Mouse (Mus musculus): ENCODE results near the gene Efna4.

The Efna4 gene

GRCm38 (mm10) chr3:89364631-89365030, 26.8 kb upstream of the Efna4 start:
- no peak for DNase-seq (ENCODE audit: extremely low read depth, insufficient read length, low spot score)

GRCm38 (mm10) chr3:89361675-89362074, 23.8 kb upstream of the Efna4 start, which contains the start of gene Dcst2:
Dcst2 (plus strand) TSS chr3:89361975.
- no peak for DNase-seq (ENCODE audit: extremely low read depth, insufficient read length, low spot score)

- no peak for DNase-seq (ENCODE audit: extremely low read depth, insufficient read length, low spot score)
Measured at GRCm38 (mm10) chr3:89360237-89360636, 22.4 kb upstream of the Efna4 start.

GRCm38 (mm10) chr3:89359630-89360029, 21.8 kb upstream of the Efna4 start:
- DNase-seq (ENCODE audit: extremely low read depth, insufficient read length, low spot score): peak; percentile 67

GRCm38 (mm10) chr3:89356029-89356428, 18.2 kb upstream of the Efna4 start:
- no peak for DNase-seq (ENCODE audit: extremely low read depth, insufficient read length, low spot score)

GRCm38 (mm10) chr3:89355512-89355902, 17.7 kb upstream of the Efna4 start:
- DNase-seq (ENCODE audit: extremely low read depth, insufficient read length, low spot score): no peak

- peak; percentile 68 for DNase-seq (ENCODE audit: extremely low read depth, insufficient read length, low spot score)
Measured at GRCm38 (mm10) chr3:89354816-89355511, 17.1 kb upstream of the Efna4 start.

GRCm38 (mm10) chr3:89351271-89351670, 13.4 kb upstream of the Efna4 start:
- no peak for DNase-seq (ENCODE audit: extremely low read depth, insufficient read length, low spot score)

GRCm38 (mm10) chr3:89349869-89350501, 12.2 kb upstream of the Efna4 start, which contains the start of gene Adam15:
Adam15 (minus strand) TSS chr3:89349996.
- peak; percentile 92 for DNase-seq (ENCODE audit: extremely low read depth, insufficient read length, low spot score)

- DNase-seq (ENCODE audit: extremely low read depth, insufficient read length, low spot score): peak; percentile 76
Measured at GRCm38 (mm10) chr3:89348911-89349868, 11.4 kb upstream of the Efna4 start.

- DNase-seq (ENCODE audit: extremely low read depth, insufficient read length, low spot score): no peak
Measured at GRCm38 (mm10) chr3:89347916-89348315, 10.1 kb upstream of the Efna4 start.

GRCm38 (mm10) chr3:89346815-89347540, 9.2 kb upstream of the Efna4 start:
- no peak for DNase-seq (ENCODE audit: extremely low read depth, insufficient read length, low spot score)

GRCm38 (mm10) chr3:89343279-89343678, 5.5 kb upstream of the Efna4 start:
- DNase-seq (ENCODE audit: extremely low read depth, insufficient read length, low spot score): no peak

- DNase-seq (ENCODE audit: extremely low read depth, insufficient read length, low spot score): no peak
Measured at GRCm38 (mm10) chr3:89341794-89342193, 4.0 kb upstream of the Efna4 start.

GRCm38 (mm10) chr3:89340465-89340864, 2.6 kb upstream of the Efna4 start:
- DNase-seq (ENCODE audit: extremely low read depth, insufficient read length, low spot score): peak; percentile 51

GRCm38 (mm10) chr3:89339416-89339815, 1.6 kb upstream of the Efna4 start:
- peak; percentile 74 for DNase-seq (ENCODE audit: extremely low read depth, insufficient read length, low spot score)

GRCm38 (mm10) chr3:89337062-89337720, 637 bp downstream of the Efna4 start:
- no peak for DNase-seq (ENCODE audit: extremely low read depth, insufficient read length, low spot score)

- DNase-seq (ENCODE audit: extremely low read depth, insufficient read length, low spot score): no peak
Measured at GRCm38 (mm10) chr3:89336529-89336928, 1.3 kb downstream of the Efna4 start.

- no peak for DNase-seq (ENCODE audit: extremely low read depth, insufficient read length, low spot score)
Measured at GRCm38 (mm10) chr3:89333053-89333452, 4.8 kb downstream of the Efna4 start.

GRCm38 (mm10) chr3:89332476-89332875, 5.4 kb downstream of the Efna4 start:
- no peak for DNase-seq (ENCODE audit: extremely low read depth, insufficient read length, low spot score)
